Mouse (Mus musculus) hindbrain, embryonic 15.5 days (tissue): ENCODE results near the gene Magoh. TPM values are rescaled to one million over a fixed set of nuclear protein-coding genes. Genes with fewer than 3 reads are reported as not detected.

Experiments used
- ATAC-seq: fragments of 200-750 bp; cut with Nextera tagmentation; 2 replicates; pipeline ENCODE4 v1.8.0; 2017; ENCODE audit warnings: low read depth, moderate number of reproducible peaks, moderate TSS enrichment; ENCODE audit not compliant: low FRiP score
- H3K27ac ChIP-seq: fragments of 300-500 bp; sonication (generic); replicated peaks from 2 replicates; pipeline ENCODE4 v1.5.1; 2015; ENCODE audit warnings: mild to moderate bottlenecking, inconsistent platforms
- H3K27me3 ChIP-seq: fragments of 300-500 bp; sonication (generic); 2 replicates; pipeline ENCODE4 v1.6.1; 2015; ENCODE audit warnings: control low read depth, inconsistent platforms
- H3K36me3 ChIP-seq: fragments of 300-500 bp; sonication (generic); 2 replicates; pipeline ENCODE4 v1.6.1; 2015; ENCODE audit warnings: control low read depth, inconsistent platforms
- H3K4me1 ChIP-seq: fragments of 300-500 bp; sonication (generic); replicated peaks from 2 replicates; pipeline ENCODE4 v1.6.1; 2015; ENCODE audit warnings: control low read depth, inconsistent platforms
- H3K4me2 ChIP-seq: fragments of 300-500 bp; sonication (generic); 2 replicates; pipeline ENCODE4 v1.6.1; 2015; ENCODE audit warnings: moderate library complexity, mild to moderate bottlenecking, inconsistent platforms
- H3K4me3 ChIP-seq: fragments of 300-500 bp; sonication (generic); 2 replicates; pipeline ENCODE4 v1.5.1; 2015; ENCODE audit warnings: mild to moderate bottlenecking, inconsistent platforms
- H3K9ac ChIP-seq: fragments of 300-500 bp; sonication (generic); 2 replicates; pipeline ENCODE4 v1.6.1; 2015; ENCODE audit warnings: inconsistent platforms
- H3K9me3 ChIP-seq: fragments of 300-500 bp; sonication (generic); 2 replicates; pipeline ENCODE4 v1.6.1; 2016; ENCODE audit warnings: control low read depth, inconsistent platforms
- WGBS: fragments of 180-500 bp; shearing (Covaris S2); methylation state at CpG from one replicate; pipeline ENCODE4 v1.1.7; 2015; 5-methylcytosine and 5-hydroxymethylcytosine counted together
- polyA plus RNA-seq: library from polyadenylated mRNA; unstranded; fragments of >200 nt; fragmentation: Nextera tagmentation; extraction: Ambion mirVana; gene quantifications from 2 replicates; pipeline ENCODE4 v1.2.1, GENCODE M21; 2015

The Magoh gene
- polyA plus RNA-seq, 1 experiment from 2014 or later = 98.8 TPM

GRCm38 (mm10) chr4:107928726-107929125 is 49.2 kb downstream of the Magoh start:
- Histone ChIP-seq H3K27me3 (no peaks in the 10 kb centered on the region), H3K9me3 (no peaks in the 10 kb centered on the region), H3K27ac (no peak overlapping the region), H3K9ac (no peak overlapping the region), H3K4me1 (0 out of 2 replicates have a peak, but pooled peaks cover under 1% of the 10 kb centered on the region), H3K36me3 (no peaks in the 10 kb centered on the region), H3K4me2 (no peak overlapping the region), H3K4me3 (no peak overlapping the region)
- WGBS = 82% methylated on average over 2 of the region's 2 CpGs
- no peak for ATAC-seq

- Histone ChIP-seq H3K27me3 (no peaks in the 10 kb centered on the region), H3K9me3 (no peaks in the 10 kb centered on the region), H3K4me2 (no peak overlapping the region), H3K4me1 (no peaks in the 10 kb centered on the region), H3K4me3 (no peak overlapping the region), H3K9ac (no peak overlapping the region), H3K36me3 (no peaks in the 10 kb centered on the region), H3K27ac (no peak overlapping the region)
- no peak for ATAC-seq
- WGBS = 83% methylated on average over 3 of the region's 3 CpGs
Measured at GRCm38 (mm10) chr4:107931453-107931852, 51.9 kb downstream of the Magoh start.

GRCm38 (mm10) chr4:107933239-107933638 is 53.7 kb downstream of the Magoh start:
- H3K9me3 ChIP-seq = no peaks in the 10 kb centered on the region
- no peak for ATAC-seq
- WGBS = 80% methylated on average over 8 of the region's 8 CpGs
- H3K27me3 ChIP-seq = no peaks in the 10 kb centered on the region
- no peak overlapping the region for H3K9ac ChIP-seq
- no peak overlapping the region for H3K4me2 ChIP-seq
- 0 out of 2 replicates have a peak, but pooled peaks cover 4% of the 10 kb centered on the region for H3K4me1 ChIP-seq
- H3K27ac ChIP-seq = no peak overlapping the region
- no peaks in the 10 kb centered on the region for H3K36me3 ChIP-seq
- H3K4me3 ChIP-seq = no peak overlapping the region

- no peak for ATAC-seq
- 73% methylated on average over 3 of the region's 3 CpGs for WGBS
- 0 out of 2 replicates have a peak, but pooled peaks cover 4% of the 10 kb centered on the region for H3K4me1 ChIP-seq
- H3K27me3 ChIP-seq = no peaks in the 10 kb centered on the region
- no peaks in the 10 kb centered on the region for H3K36me3 ChIP-seq
- no peak overlapping the region for H3K4me2 ChIP-seq
- no peaks in the 10 kb centered on the region for H3K9me3 ChIP-seq
- H3K4me3 ChIP-seq = no peak overlapping the region
- no peak overlapping the region for H3K27ac ChIP-seq
- no peak overlapping the region for H3K9ac ChIP-seq
Measured at GRCm38 (mm10) chr4:107935254-107935653, 55.7 kb downstream of the Magoh start.

Other genes starting within 250 kb of the Magoh start
- 12.4 and 15.8 TPM in 2 replicates for gene Dmrtb1, start 195.5 kb upstream of the Magoh start, polyA plus RNA-seq
- gene Lrp8, start 77.5 kb upstream of the Magoh start, polyA plus RNA-seq = 60.2 and 60.6 TPM in 2 replicates
- gene 0610037L13Rik, start 10.1 kb downstream of the Magoh start, polyA plus RNA-seq = 94.0 and 95.2 TPM in 2 replicates
- 16.2 and 17.7 TPM in 2 replicates for gene Cpt2, start 43.9 kb downstream of the Magoh start, polyA plus RNA-seq
- 0.05 TPM in 1 of 2 replicates, not detected in the other for gene Slc1a7, start 88.6 kb downstream of the Magoh start, polyA plus RNA-seq
- gene Podn, start 216.7 kb downstream of the Magoh start, polyA plus RNA-seq = 0.69 and 0.83 TPM in 2 replicates